Mouse (Mus musculus) ES-Bruce4 (cell line): Measurements from ENCODE around the gene Foxl1.

ENCODE experiments used
- CTCF ChIP-seq: IDR thresholded peaks from one replicate; pipeline ENCODE4 v1.8.1; 2011; ENCODE audit warnings: low read depth, low read length
- EP300 ChIP-seq: IDR thresholded peaks from 2 replicates; pipeline ENCODE4 v1.6.1; 2011; ENCODE audit warnings: low read depth, low read length; ENCODE audit not compliant: insufficient read depth
- POLR2A ChIP-seq: IDR thresholded peaks from one replicate; pipeline ENCODE4 v1.8.1; 2011; ENCODE audit warnings: low read length; ENCODE audit not compliant: insufficient read depth

DNA sequence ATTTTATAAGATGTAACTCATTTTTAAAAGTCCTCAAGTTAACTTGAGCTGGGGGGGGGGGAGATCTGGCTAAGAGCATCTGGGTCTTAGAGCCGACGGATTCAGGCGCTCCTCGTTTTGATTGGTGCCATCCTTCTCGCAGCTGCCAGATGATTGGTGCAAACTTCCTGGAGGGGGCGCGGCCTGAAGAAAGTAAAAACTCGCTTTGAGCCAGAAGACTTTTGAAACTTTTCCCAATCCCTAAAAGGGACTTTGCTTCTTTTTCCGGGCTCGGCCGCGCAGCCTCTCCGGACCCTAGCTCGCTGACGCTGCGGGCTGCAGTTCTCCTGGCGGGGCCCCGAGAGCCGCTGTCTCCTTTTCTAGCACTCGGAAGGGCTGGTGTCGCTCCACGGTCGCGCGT, 11.8 kb upstream of the Foxl1 start, which contains the start of gene Foxc2:
- no peak for TF ChIP-seq POLR2A
- TF ChIP-seq CTCF = no peak
- no peak for TF ChIP-seq EP300
